Mouse (Mus musculus) frontal cortex, postnatal 14 days (tissue): ENCODE results near the gene Slc29a4.
A peak's percentile ranks its signal among the peaks of the same experiment; 100 is the strongest.

Experiments
- DNase-seq, 2 experiments: peaks; one replicate each; pipeline ENCODE4 v3.0.0; 2022; ENCODE audit warnings: low spot score in 2 of 2

Slc29a4 gene

DNA sequence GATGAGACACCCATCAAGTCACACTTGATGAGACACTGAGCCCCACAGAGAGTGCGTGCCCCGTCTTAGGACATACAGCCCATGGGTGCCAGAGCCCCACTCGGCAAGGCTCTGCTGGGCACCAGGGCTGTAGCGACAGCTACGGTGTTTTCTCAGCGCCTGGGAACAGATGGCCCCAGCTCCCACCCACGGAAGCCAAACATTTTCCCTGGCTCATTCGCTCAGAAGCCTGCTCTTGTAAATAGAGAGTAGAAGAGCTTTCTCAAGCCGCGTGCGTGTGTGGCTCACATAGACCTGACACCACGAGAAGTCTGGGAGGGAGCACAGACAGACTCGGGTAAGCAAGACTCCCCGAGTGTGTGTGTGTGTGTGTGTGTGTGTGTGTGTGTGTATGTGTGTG lies at the start of gene Slc29a4:
Gene Slc29a4 (plus strand): TSS at position 265 of the 400 bp plus-strand sequence.
- DNase-seq = peak; percentile 49 to 65

DNA sequence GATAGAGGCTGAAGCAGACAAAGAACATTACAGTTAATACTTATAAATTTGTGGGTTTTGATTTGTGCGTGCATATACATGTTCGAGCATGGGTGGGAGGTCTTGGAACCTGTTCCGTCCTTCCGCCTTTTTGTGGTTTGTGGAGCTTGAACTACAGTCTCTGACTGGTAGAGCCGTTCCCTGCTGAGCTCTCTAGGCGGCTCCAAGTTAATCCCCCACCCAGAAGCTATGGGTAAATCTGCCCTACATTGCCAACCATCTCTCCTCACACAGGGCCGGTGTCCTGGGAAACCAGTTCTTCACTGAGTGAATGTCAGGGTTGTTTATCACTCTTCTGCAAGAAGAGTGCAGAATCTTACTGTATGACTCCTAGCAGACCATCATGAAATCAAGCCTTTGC lies 44.1 kb upstream of the Slc29a4 start:
- DNase-seq = no peak

DNA sequence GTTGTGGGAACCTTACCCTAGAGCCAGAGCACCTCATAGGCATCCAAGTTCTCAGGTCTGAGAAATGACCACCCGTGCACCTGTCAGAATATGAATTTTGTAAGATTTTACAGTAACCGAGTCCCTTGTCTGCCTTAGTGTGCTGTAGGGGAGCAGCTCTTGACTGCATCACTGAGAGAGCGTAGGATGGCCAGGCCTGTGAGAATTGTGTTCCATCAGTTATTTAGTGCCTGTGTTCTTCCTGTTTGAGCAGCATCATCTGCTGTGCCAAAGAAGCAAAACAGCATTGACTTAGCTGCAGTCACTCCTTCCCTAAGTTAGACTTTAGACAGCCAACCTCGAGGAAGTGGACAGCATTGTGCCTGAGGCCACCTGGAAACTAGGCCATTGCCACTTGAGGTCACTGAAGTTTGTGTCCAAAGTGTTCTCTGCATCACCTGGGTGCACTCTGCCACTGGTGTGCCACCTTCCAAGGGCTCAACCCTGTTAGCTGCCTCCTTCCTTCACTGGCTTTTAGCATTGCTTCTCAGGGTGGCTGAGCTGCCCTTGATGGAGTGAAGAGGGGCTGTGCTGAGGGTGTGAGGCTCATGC lies 42.8 kb upstream of the Slc29a4 start:
- DNase-seq = no peak

DNA sequence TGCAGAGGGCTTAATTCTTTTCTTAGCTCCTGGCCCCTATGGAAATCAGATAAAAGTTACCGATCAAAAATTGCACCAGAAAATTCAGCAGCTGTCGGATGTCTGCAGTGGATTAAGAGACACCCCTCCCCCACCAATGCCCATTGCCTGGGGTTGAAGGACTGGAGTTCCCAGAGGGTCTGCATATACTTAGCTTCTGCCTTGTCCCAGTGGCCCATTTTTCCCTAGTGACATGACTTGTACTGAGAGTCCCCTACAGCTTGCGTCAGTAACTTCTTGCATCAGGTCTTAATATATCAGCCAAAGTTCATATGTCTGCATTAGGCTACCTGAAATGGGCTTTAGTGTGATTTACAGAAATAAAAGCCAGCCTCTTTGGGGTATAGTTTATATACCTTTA lies 41.9 kb upstream of the Slc29a4 start:
- no peak for DNase-seq

DNA sequence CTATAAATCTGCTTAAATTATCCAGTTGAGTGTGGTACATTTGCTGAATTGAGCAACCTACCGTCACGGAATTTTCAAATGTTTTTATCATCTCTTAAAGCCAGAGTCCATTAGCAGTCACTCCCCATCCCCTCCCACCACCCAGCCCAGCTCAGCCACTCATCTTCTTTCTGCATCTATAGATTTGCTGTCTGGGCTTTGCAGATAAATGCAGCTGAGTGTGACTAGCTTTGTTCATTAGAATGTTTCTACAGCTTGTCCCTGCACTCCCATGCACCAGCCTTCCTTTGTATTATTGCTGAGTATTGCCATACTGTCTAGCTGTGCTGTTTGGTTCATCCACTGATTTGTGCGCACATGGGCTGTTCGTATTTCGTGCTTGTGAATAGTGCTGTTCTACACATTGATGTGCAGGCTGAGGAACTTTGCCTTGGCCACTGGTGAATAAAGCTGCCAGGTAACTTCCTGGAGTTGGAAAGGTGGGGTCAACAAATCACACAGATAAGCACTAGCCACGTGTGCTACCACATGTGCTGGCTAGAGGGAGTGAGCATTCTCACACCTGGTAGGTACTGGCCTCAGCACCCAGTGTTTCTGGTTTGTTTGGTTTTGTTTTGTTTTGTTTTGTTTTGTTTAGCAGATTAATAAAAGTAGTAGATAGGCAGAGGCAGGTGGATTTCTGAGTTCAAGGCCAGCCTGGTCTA lies 41.4 kb upstream of the Slc29a4 start:
- no peak for DNase-seq

DNA sequence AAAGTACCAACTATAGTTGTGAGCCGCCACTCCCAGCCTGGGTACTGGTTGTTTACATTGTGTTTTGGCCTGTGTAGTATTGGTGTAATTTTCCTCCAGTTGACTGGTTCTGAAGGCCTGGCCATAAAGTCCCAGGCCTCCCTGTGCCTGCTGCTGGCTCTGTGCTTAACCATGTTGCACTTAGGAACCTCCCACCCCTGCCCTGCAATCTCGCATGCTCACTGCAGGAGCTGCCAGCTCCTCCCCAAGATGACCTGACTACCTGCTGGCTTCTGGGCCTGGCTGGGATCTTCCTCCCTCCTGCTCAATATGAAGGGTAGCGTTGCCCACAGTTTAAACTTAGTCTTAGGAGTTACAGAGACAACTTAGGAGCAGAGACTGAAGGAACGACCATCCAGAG lies 40.0 kb upstream of the Slc29a4 start:
- DNase-seq = no peak

DNA sequence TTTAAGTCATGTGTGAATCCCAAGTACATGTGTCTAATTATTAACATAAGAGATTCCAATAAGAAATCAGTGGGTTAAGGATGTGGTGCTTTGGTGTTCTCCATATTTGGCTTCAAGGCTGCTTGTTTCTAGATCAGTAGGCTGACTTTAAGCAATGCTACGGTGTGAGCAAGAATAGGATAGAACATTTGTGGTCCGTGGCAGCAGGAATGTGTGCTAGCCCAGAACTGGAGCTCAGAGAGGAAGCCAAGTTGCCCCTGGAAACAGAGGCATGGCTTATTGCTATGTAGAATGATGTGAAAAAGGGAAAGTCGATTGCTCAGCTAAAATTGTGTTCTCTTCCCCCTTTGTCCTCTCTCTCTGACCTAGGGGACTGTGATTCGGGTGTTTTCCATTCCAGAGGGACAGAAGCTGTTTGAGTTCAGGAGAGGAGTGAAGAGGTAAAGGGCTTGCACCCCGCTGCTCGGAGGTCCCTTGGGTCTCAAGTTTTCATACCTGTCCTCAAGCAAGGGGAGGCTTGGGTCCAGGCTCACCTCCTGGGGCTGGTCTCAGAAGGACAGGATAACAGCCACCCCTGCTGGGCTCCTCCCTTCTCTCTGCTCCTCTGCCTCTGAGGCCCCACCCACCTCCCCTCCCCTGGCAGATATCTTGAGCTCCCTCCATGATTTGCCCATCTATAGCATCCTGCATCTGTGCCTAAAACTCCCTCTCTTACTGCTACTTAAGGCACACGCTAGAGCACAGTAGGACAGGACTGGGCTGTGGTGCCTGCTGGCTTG lies 31.5 kb upstream of the Slc29a4 start:
- no peak for DNase-seq

DNA sequence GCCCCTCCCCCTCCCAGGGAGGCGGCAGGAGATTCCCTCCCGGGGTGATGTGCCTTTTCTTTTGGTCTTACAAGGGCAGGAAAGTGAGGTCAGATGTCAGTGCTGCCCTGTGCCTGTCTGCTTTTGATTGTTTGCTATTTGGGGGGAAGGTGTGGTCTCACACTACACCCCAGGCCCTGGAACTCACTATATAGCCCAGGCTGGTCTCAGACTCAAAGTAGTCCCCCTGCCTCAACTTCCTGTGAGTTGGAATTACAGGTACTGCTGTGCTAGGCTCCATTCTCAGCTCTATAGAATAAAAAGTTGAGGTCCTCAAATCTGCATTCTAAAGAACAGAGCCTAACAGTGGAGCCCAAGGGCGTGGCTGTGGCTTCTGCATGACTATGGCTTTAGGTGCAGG lies 24.4 kb upstream of the Slc29a4 start:
- no peak for DNase-seq

DNA sequence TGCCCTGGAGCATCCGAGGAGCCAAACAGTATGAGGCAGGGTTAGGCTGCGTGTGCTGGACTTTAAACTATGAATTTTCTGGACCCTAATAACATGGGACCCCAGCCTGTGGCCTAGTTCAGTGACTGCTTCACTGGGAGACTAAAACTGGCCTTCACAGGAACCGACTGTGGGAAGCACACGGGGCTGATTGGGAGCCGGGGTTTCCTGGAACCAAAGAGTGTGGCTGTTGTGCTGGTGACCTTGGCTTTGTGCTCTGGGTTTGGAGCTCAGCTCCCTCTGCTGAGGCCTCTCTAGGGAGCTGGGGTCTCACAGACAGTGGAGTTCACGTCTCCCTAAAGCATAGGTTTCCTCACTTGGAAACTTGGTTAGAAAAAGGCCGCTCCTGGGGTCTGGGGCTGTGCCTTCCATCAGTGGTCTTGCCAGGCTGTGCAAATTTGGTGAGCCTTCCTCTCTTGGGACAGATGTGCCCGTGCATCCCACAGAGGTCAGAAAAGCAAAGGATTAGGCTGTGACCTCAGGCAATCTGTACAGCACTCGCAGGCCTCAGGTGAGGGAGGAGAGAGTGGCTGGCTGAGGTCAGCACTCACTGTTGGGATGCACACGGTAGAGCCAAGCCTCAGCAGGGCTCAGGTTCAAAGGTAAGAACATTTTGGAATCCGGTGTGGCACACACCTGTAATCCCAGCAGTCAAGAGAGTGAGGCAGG lies 23.6 kb upstream of the Slc29a4 start:
- DNase-seq = no peak

DNA sequence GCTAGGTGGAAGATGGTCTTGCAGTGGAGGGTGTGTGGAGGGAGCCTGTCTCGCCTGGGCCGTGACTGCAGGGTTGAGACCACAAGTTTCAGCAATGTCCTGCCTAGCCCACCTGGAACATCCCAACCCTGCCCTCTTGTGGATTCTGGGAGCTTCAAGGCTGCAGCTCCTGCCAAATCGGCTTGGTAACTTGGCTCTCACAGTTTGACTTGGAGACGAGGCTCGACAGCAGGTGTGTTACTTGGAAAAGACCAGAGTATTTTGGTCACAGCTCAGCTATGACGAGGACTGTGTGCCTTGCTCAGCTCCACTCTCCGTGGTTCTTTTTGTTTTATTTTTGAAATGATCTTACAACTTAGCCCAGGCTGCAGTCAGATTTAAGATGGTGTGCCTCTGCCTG lies 22.6 kb upstream of the Slc29a4 start:
- no peak for DNase-seq

DNA sequence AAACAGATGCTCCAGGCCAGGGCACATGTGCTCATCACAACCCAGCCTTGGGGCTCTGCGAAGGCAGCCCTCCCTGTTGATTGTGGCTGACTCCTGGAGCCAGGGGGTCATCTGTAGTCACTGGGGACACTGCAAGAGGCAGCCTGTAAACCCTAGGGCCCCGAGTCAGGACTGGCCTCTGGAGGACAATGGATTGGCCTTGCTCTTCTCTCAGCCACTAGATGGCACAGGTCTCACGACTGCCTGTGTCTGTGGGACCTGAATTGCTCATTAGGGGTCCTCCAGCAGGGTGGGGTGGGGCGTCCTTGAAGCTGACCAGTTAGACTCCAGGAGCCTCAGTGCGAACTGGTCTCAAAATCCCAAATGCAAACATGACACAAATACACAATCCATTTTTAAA lies 19.2 kb upstream of the Slc29a4 start:
- DNase-seq = no peak

DNA sequence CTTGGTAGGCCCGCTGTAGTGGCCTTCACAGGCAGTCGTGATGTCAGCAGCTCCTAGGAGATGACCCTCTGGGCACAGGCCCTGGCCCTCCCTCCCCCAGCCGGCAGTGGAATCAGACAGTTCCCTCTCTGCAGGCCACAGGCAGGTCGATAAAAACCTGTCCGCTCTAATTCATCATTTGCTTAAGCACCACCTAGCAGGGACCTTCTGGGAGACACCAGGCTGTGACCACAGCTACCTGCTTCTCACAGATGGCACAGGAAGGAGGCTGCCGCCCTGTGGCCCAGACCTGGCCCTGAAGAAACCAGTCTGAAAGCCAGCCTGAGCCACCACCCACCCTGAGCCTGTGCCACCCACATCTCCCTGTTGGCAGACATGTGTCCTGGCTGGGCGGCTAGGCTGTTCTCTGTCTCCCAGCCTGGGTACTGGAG lies 14.2 kb upstream of the Slc29a4 start:
- DNase-seq = no peak

DNA sequence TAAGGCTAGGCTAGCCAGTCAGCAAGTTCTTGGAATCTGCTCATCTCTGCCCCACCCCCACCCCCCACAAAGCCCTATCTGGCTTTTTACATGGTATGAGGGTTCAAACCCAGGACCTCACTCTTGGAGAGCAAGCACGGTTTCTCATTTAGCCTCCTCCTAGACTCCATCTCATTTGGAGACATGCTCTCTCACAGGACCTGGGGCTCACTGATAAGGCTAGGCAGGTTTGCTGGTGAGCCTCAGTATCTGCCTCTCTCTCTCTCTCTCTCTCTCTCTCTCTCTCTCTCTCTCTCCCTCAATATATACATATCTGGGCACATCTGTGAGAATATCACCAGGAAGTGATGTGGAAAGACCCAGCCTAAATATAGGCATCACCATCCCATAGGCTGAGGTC lies 13.2 kb upstream of the Slc29a4 start:
- DNase-seq = no peak

DNA sequence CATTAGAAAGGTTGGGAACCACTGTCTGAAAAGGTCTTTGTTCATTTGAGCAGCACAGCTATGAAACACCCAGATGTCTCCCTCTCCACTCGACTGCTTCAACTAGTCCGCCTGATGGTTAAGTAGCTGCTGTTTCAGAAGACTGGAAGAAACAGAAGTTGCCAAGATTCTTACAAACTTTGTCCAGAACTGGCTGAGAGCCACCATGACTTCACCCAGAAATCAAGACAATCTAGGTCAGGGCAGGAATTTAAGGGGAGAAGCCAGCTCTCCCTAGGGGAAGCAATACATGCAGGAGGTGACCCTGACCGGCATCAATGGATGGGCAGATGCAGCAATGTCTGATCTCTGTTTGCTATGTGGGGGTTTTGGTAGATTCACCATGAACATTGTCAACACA lies 10.4 kb upstream of the Slc29a4 start:
- no peak for DNase-seq

DNA sequence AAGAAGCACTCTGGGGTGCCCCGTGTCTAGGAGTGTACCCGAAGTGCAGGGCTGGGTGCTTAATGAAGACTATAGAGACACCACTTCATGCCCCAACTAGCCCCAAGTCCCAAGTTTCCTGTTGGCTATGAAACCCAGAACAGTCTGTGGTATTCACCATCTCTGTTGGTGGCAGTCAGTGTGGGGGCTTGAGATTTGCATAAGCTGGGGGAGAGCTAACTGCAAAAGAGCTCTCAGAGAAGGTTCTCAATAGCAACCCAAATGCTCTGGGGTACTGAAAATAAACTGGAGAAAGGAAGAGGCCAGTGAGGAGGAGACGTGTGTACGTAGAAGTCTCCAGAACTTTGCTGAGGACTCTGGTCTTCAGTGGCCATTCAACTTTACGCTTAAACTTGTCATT lies 9.8 kb upstream of the Slc29a4 start:
- no peak for DNase-seq

DNA sequence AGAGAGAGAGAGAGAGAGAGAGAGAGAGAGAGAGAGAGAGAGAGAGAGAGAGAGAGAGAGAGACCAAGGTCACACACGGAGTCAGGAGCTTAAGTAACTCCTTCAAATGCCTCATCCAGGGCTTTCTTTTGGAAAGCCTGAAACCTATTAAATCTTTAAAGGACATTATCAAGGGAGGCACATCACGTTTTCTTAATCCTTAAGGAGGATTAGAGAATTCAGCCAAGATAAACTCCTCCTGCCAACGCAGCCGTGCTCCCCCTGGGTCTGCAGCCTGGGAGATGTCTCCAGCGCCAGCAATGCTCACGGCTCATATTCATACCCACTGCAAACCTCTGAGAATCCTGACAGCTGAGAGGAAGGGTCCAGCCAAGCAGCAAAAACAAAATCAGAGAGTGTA lies 3.4 kb upstream of the Slc29a4 start:
- DNase-seq = no peak

DNA sequence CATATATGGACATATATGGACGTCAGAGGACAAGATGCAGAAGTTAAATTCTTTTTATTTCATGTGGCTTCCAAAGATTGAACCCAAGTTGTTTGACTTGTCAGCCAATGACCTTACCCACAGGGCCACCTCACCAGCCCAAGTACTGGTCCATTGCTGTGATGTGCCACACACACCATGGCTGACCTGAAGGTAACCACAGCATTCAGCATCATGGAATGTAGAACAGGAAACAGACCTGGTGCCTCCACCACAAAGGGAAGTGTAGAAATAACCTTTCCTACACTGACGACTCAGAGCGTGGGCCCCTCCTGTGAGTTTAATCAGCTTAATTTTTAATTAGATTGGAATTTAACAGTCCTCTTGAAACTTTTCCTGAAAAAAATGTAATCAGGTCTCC lies 2.0 kb upstream of the Slc29a4 start:
- DNase-seq = no peak

DNA sequence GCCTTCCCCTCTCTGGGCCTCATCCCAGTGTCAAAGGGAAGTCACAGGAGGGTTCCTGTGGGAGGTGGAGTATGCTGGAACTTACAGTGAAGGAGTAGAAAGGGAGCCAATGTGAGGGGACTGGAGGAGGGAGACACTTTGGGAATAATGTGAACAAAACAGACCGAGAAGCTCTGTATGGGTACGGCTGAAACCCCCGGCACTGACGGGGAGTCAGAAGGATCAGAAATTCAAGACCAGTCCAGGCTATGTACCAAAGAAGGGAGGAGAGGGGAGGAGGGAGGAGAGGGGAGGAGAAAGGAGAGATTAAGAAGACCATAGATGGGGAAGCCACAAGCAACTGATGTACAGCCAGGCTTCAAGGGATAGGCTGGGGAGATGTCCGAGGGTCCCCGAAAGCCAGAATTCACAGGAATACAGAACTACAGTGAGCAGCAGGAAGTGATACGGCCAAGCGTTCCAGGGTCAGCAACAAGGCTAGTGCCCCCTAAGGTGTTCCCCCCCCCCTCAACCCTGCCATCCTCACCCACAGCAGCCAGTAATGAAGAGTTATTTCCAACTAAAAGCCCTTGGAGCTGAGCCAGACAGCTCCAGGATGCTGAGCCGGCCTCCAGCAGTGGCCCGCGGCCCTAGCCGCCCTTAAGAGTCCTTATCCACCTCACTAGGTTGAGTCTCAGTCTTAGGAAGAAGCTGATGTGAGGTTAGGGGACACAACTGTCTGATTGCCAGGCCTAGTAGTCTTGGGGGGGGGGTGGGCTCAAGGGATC lies 842 bp downstream of the Slc29a4 start:
- DNase-seq = no peak

DNA sequence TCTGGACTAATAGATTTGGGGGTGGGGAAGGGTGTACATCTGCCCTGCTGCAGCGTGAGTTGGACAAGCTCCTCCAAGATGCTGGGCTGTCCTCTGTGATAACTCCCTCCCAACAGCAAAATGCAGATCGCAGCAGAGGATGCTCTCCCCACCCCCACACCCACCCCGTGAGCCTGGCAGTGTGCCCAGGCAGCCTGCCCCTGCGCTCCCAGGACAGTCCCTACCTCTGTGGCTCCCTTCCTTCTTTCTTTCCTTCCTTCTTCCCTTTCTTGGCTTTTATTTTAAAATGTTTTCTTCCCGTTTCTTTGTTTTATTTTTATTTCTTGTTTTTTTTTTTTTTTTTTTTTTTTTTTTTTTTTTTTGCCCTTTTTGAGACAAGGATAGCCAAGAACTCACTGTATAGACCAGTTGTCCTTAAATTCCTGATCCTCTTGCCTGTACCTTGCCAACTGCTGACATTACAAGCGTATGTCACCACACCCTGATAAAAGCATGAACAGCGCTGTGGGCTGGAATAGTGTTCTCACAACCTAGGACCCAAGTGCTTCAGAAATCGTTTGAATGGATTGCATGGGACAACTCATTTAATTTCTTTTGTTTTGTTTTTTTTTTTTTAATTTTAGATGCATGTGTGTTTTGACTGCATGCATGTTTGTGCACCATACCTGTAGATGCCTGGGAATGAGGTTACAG lies 1.6 kb downstream of the Slc29a4 start:
- DNase-seq = no peak

DNA sequence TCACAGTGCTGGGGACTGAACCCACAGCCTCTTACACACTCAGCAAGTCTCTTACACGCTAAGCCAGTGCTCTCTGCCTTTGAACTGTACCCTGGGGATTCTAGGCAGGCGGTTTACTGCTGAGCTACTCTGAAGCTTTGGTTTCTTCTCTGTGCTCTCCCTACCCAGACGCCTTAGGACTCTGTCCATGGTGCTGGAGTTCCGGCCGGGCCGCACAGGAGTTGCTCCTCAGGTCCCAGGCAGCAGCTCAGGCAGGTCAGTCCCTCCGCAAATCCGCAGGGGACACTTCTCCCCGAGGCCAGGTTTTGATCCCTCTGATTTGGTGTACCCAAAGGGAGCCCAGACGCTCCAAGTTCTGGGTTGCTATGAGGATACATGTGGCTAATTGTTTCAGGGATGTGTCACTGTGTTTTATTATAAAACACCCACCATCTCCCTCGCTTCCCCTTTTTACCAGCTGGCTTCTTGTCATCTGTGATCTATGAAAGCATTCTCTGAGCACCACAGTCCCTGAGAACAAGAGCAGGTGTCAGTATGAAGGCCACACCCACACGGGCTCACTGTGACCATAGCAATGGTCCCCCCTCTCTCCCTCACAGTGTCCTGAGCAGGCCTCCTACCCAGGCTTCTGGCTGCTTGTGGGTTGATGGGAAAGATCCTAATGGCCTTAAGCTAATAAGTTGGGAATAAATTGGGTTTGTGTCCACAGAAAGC lies 2.5 kb downstream of the Slc29a4 start:
- DNase-seq = no peak
